Mouse (Mus musculus): Measurements from ENCODE around the gene Col5a1. TPM values are rescaled to one million over a fixed set of nuclear protein-coding genes. Genes with fewer than 3 reads are reported as not detected.

The Col5a1 gene
- polyA plus RNA-seq, 1 experiment, result 12.3 TPM

- WGBS, result 91% methylated on average over 12 of the region's 12 CpGs
- H3K27me3 ChIP-seq (ENCODE audit: control insufficient read depth, insufficient read depth, low read length), result no peaks in the 10 kb centered on the region
- H3K36me3 ChIP-seq (ENCODE audit: control insufficient read depth, insufficient read depth, low read length), result no peaks in the 10 kb centered on the region
- H3K27ac ChIP-seq (ENCODE audit: insufficient read depth, low read depth, low read length), result no peak overlapping the region
- H3K4me3 ChIP-seq (ENCODE audit: low read depth, low read length), result no peak overlapping the region
- TF ChIP-seq POLR2A (IDR thresholded peaks at IDR 0.05; ENCODE audit: low read depth, low read length) (no peak), CTCF (IDR thresholded peaks at IDR 0.05; ENCODE audit: extremely low read depth, insufficient read length, insufficient replicate concordance, low read depth, low read length) (no peak)
- no peaks in the 10 kb centered on the region; the same call in 1 of the 2 replicates for H3K4me1 ChIP-seq (ENCODE audit: control insufficient read depth, insufficient read depth, insufficient read length, low read length)
Measured at GRCm38 (mm10) chr2:27893015-27893414, 6.8 kb downstream of the Col5a1 start.

GRCm38 (mm10) chr2:27894986-27895385 is 8.8 kb downstream of the Col5a1 start:
- H3K27ac ChIP-seq (ENCODE audit: insufficient read depth, low read depth, low read length), result no peak overlapping the region
- WGBS, result 79% methylated on average over 5 of the region's 5 CpGs
- no peak overlapping the region for H3K4me3 ChIP-seq (ENCODE audit: low read depth, low read length)
- no peaks in the 10 kb centered on the region for H3K27me3 ChIP-seq (ENCODE audit: control insufficient read depth, insufficient read depth, low read length)
- TF ChIP-seq POLR2A (IDR thresholded peaks at IDR 0.05; ENCODE audit: low read depth, low read length) (no peak), CTCF (IDR thresholded peaks at IDR 0.05; ENCODE audit: extremely low read depth, insufficient read length, insufficient replicate concordance, low read depth, low read length) (no peak)
- no peaks in the 10 kb centered on the region; the same call in 1 of the 2 replicates for H3K4me1 ChIP-seq (ENCODE audit: control insufficient read depth, insufficient read depth, insufficient read length, low read length)
- H3K36me3 ChIP-seq (ENCODE audit: control insufficient read depth, insufficient read depth, low read length), result no peaks in the 10 kb centered on the region

- Histone ChIP-seq H3K4me1 (ENCODE audit: control insufficient read depth, insufficient read depth, insufficient read length, low read length) (no peaks in the 10 kb centered on the region), H3K27me3 (ENCODE audit: control insufficient read depth, insufficient read depth, low read length) (no peaks in the 10 kb centered on the region), H3K36me3 (ENCODE audit: control insufficient read depth, insufficient read depth, low read length) (no peaks in the 10 kb centered on the region), H3K4me3 (ENCODE audit: low read depth, low read length) (no peak overlapping the region), H3K27ac (ENCODE audit: insufficient read depth, low read depth, low read length) (no peak overlapping the region)
- TF ChIP-seq CTCF (IDR thresholded peaks at IDR 0.05; ENCODE audit: extremely low read depth, insufficient read length, insufficient replicate concordance, low read depth, low read length), result no peak
- TF ChIP-seq POLR2A (IDR thresholded peaks at IDR 0.05; ENCODE audit: low read depth, low read length), result no peak
- 83% methylated on average over 4 of the region's 4 CpGs for WGBS
Measured at GRCm38 (mm10) chr2:27895648-27896047, 9.4 kb downstream of the Col5a1 start.

- H3K27ac ChIP-seq (ENCODE audit: insufficient read depth, low read depth, low read length), result no peak overlapping the region
- H3K27me3 ChIP-seq (ENCODE audit: control insufficient read depth, insufficient read depth, low read length), result no peaks in the 10 kb centered on the region
- TF ChIP-seq CTCF (IDR thresholded peaks at IDR 0.05; ENCODE audit: extremely low read depth, insufficient read length, insufficient replicate concordance, low read depth, low read length) (no peak), POLR2A (IDR thresholded peaks at IDR 0.05; ENCODE audit: low read depth, low read length) (no peak)
- no peaks in the 10 kb centered on the region for H3K36me3 ChIP-seq (ENCODE audit: control insufficient read depth, insufficient read depth, low read length)
- 38% methylated on average over 6 of the region's 6 CpGs for WGBS
- H3K4me3 ChIP-seq (ENCODE audit: low read depth, low read length), result no peak overlapping the region
- H3K4me1 ChIP-seq (ENCODE audit: control insufficient read depth, insufficient read depth, insufficient read length, low read length), result no peaks in the 10 kb centered on the region
Measured at GRCm38 (mm10) chr2:27897161-27897560, 10.9 kb downstream of the Col5a1 start.

- no peaks in the 10 kb centered on the region for H3K27me3 ChIP-seq (ENCODE audit: control insufficient read depth, insufficient read depth, low read length)
- no peaks in the 10 kb centered on the region for H3K36me3 ChIP-seq (ENCODE audit: control insufficient read depth, insufficient read depth, low read length)
- 53% methylated on average over 3 of the region's 3 CpGs for WGBS
- TF ChIP-seq POLR2A (IDR thresholded peaks at IDR 0.05; ENCODE audit: low read depth, low read length) (no peak), CTCF (IDR thresholded peaks at IDR 0.05; ENCODE audit: extremely low read depth, insufficient read length, insufficient replicate concordance, low read depth, low read length) (peak; percentile 66; the same call in 1 of the 2 replicates)
- H3K27ac ChIP-seq (ENCODE audit: insufficient read depth, low read depth, low read length), result no peak overlapping the region
- H3K4me1 ChIP-seq (ENCODE audit: control insufficient read depth, insufficient read depth, insufficient read length, low read length), result no peaks in the 10 kb centered on the region
- H3K4me3 ChIP-seq (ENCODE audit: low read depth, low read length), result no peak overlapping the region
Measured at GRCm38 (mm10) chr2:27899894-27900293, 13.7 kb downstream of the Col5a1 start.

GRCm38 (mm10) chr2:27901076-27901475 is 14.9 kb downstream of the Col5a1 start:
- H3K27ac ChIP-seq (ENCODE audit: insufficient read depth, low read depth, low read length), result no peak overlapping the region
- H3K4me1 ChIP-seq (ENCODE audit: control insufficient read depth, insufficient read depth, insufficient read length, low read length), result no peaks in the 10 kb centered on the region
- TF ChIP-seq POLR2A (IDR thresholded peaks at IDR 0.05; ENCODE audit: low read depth, low read length) (no peak), CTCF (IDR thresholded peaks at IDR 0.05; ENCODE audit: extremely low read depth, insufficient read length, insufficient replicate concordance, low read depth, low read length) (no peak)
- no peaks in the 10 kb centered on the region for H3K36me3 ChIP-seq (ENCODE audit: control insufficient read depth, insufficient read depth, low read length)
- 55% methylated on average over 2 of the region's 2 CpGs for WGBS
- no peaks in the 10 kb centered on the region for H3K27me3 ChIP-seq (ENCODE audit: control insufficient read depth, insufficient read depth, low read length)
- no peak overlapping the region for H3K4me3 ChIP-seq (ENCODE audit: low read depth, low read length)

- H3K36me3 ChIP-seq (ENCODE audit: control insufficient read depth, insufficient read depth, low read length), result no peaks in the 10 kb centered on the region
- no peak overlapping the region for H3K4me3 ChIP-seq (ENCODE audit: low read depth, low read length)
- no peaks in the 10 kb centered on the region for H3K4me1 ChIP-seq (ENCODE audit: control insufficient read depth, insufficient read depth, insufficient read length, low read length)
- WGBS, result 64% methylated on average over 9 of the region's 9 CpGs
- H3K27me3 ChIP-seq (ENCODE audit: control insufficient read depth, insufficient read depth, low read length), result no peaks in the 10 kb centered on the region
- H3K27ac ChIP-seq (ENCODE audit: insufficient read depth, low read depth, low read length), result no peak overlapping the region
- TF ChIP-seq POLR2A (IDR thresholded peaks at IDR 0.05; ENCODE audit: low read depth, low read length) (no peak), CTCF (IDR thresholded peaks at IDR 0.05; ENCODE audit: extremely low read depth, insufficient read length, insufficient replicate concordance, low read depth, low read length) (no peak)
Measured at GRCm38 (mm10) chr2:27901525-27902245, 15.5 kb downstream of the Col5a1 start.

All from small intestine, adult 2 months (tissue).